ENCODE assay signal across 10 mouse cellular contexts in genomic region chr11:64442119-64442518, GRCm38 (mm10). TPM values are rescaled to one million over a fixed set of nuclear protein-coding genes. Genes with fewer than 3 reads are reported as not detected.
A peak's percentile ranks its signal among the peaks of the same experiment; 100 is the strongest.
DNase-seq lines count a peak whose midpoint lies in the region; ATAC-seq lines count a peak whose summit lies in the region.
"Had no signal": no experiment of that assay in that cellular context is flagged by ENCODE, and none has a peak within 500 bp of the region (broad histone marks: within the 10 kb centered on the region; RNA-seq: fewer than 3 reads in every experiment).

No protein-coding gene starts in this region.

- WGBS in embryonic facial prominence, embryonic 11.5 days, result 39% methylated on average over 8 of the region's 8 CpGs
- 8% methylated on average over 8 of the region's 8 CpGs for WGBS in lung, embryonic 16.5 days
- 18% methylated on average over 8 of the region's 8 CpGs for WGBS in stomach, embryonic 16.5 days

- H3K4me2 ChIP-seq in embryonic facial prominence, embryonic 11.5 days (ENCODE audit: low read depth, low read length), result no peak overlapping the region
- H3K4me2 ChIP-seq in lung, embryonic 16.5 days (ENCODE audit: low read depth, low read length), result peak overlapping the region; percentile 30
- peak overlapping the region; percentile 44 for H3K4me2 ChIP-seq in stomach, embryonic 16.5 days (ENCODE audit: low read depth, low read length)
- H3K4me2 ChIP-seq: neural tube, embryonic 12.5 days had no signal

- H3K4me1 ChIP-seq in embryonic facial prominence, embryonic 11.5 days (ENCODE audit: control insufficient read depth, insufficient read depth, low read length), result no peaks in the 10 kb centered on the region
- no peaks in the 10 kb centered on the region; the same call in 1 of the 2 replicates for H3K4me1 ChIP-seq in lung, embryonic 16.5 days (replicated peaks; ENCODE audit: control insufficient read depth, insufficient read depth, low read length)
- peaks cover 7% of the 10 kb centered on the region; the same call in 1 of the 2 replicates for H3K4me1 ChIP-seq in stomach, embryonic 16.5 days (ENCODE audit: control insufficient read depth, insufficient read depth, low read length)
- H3K4me1 ChIP-seq: neural tube, embryonic 12.5 days had no signal

- ATAC-seq in embryonic facial prominence, embryonic 11.5 days (replicated peaks; ENCODE audit: insufficient number of reproducible peaks, low FRiP score, low TSS enrichment, low read depth), result no peak
- ATAC-seq in lung, embryonic 16.5 days (ENCODE audit: low read depth), result no peak
- ATAC-seq in stomach, embryonic 16.5 days (ENCODE audit: insufficient read depth, low FRiP score), result no peak

- H3K9me3 ChIP-seq in embryonic facial prominence, embryonic 11.5 days (replicated peaks; ENCODE audit: control insufficient read depth, low read length), result no peaks in the 10 kb centered on the region
- H3K9me3 ChIP-seq in lung, embryonic 16.5 days (ENCODE audit: control insufficient read depth, low read length), result no peaks in the 10 kb centered on the region
- H3K9me3 ChIP-seq in stomach, embryonic 16.5 days (replicated peaks; ENCODE audit: control insufficient read depth, low read length), result no peaks in the 10 kb centered on the region
- H3K9me3 ChIP-seq: neural tube, embryonic 12.5 days had no signal

- peak; percentile 54 for DNase-seq in layer of hippocampus, adult 11-12 months (ENCODE audit: low spot score)
- no peak for DNase-seq in layer of hippocampus, postnatal 25 days (ENCODE audit: extremely low spot score in 1 of 2, low spot score in 1 of 2)
- DNase-seq in MN1 (ENCODE audit: low spot score), result peak; percentile 59
- DNase-seq in embryonic facial prominence, embryonic 11.5 days (ENCODE audit: low spot score), result peak; percentile 88
- peak; percentile 7 for DNase-seq in kidney, adult 11 months
- DNase-seq in thymus, postnatal 36 days, result no peak

- H3K36me3 ChIP-seq in embryonic facial prominence, embryonic 11.5 days (replicated peaks; ENCODE audit: control insufficient read depth, insufficient read depth, low read depth, low read length), result no peaks in the 10 kb centered on the region
- no peaks in the 10 kb centered on the region for H3K36me3 ChIP-seq in lung, embryonic 16.5 days (ENCODE audit: control insufficient read depth, insufficient read depth, low read length)
- no peaks in the 10 kb centered on the region for H3K36me3 ChIP-seq in stomach, embryonic 16.5 days (ENCODE audit: control insufficient read depth, insufficient read depth, low read length)
- H3K36me3 ChIP-seq: neural tube, embryonic 12.5 days had no signal

- H3K27me3 ChIP-seq in embryonic facial prominence, embryonic 11.5 days (ENCODE audit: control insufficient read depth, insufficient read depth, low read length), result no peaks in the 10 kb centered on the region
- peaks cover 5% of the 10 kb centered on the region for H3K27me3 ChIP-seq in lung, embryonic 16.5 days (ENCODE audit: control insufficient read depth, insufficient read depth, low read depth, low read length)
- H3K27me3 ChIP-seq in stomach, embryonic 16.5 days (ENCODE audit: control insufficient read depth, insufficient read depth, low read length), result peaks cover 8% of the 10 kb centered on the region; the same call in 1 of the 2 replicates

- no peak overlapping the region for H3K9ac ChIP-seq in embryonic facial prominence, embryonic 11.5 days (replicated peaks; ENCODE audit: low read length)
- no peak overlapping the region for H3K9ac ChIP-seq in lung, embryonic 16.5 days (ENCODE audit: low read length)
- no peak overlapping the region for H3K9ac ChIP-seq in stomach, embryonic 16.5 days (ENCODE audit: low read length)
- H3K9ac ChIP-seq: neural tube, embryonic 12.5 days had no signal

- no peak overlapping the region for H3K27ac ChIP-seq in embryonic facial prominence, embryonic 11.5 days (replicated peaks; ENCODE audit: low read depth, low read length)
- no peak overlapping the region for H3K27ac ChIP-seq in lung, embryonic 16.5 days (ENCODE audit: low read length)
- H3K27ac ChIP-seq in stomach, embryonic 16.5 days (ENCODE audit: low read length), result 0 out of 2 replicates have a peak overlapping the region, but pooled peaks have one; percentile 5
- H3K27ac ChIP-seq: neural tube, embryonic 12.5 days had no signal

- no peak overlapping the region for H3K4me3 ChIP-seq in embryonic facial prominence, embryonic 11.5 days (ENCODE audit: low read depth, low read length)
- 0 out of 2 replicates have a peak overlapping the region, but pooled peaks have one; percentile 3 for H3K4me3 ChIP-seq in lung, embryonic 16.5 days (ENCODE audit: low read length)
- no peak overlapping the region; the same call in 1 of the 2 replicates for H3K4me3 ChIP-seq in stomach, embryonic 16.5 days (replicated peaks; ENCODE audit: low read length)
- H3K4me3 ChIP-seq: neural tube, embryonic 12.5 days had no signal

RNA-seq across cellular contexts. Expression of gene F930015N05Rik, which starts 5.7 kb away (rescaled TPM):
- total RNA-seq in layer of hippocampus, postnatal 25 days (2021), result under 1 TPM in 1 of 2 experiments, not detected in 1; 0.23 TPM
- 1.1 and 1.6 TPM in 2 replicates for polyA plus RNA-seq in embryonic facial prominence, embryonic 11.5 days (2014; fragmentation: Nextera tagmentation; extraction: Ambion mirVana)
- 0.11 TPM in 1 of 2 replicates, not detected in the other for polyA plus RNA-seq in lung, embryonic 16.5 days (2015; fragmentation: Nextera tagmentation; extraction: Ambion mirVana)
- polyA plus RNA-seq in stomach, embryonic 16.5 days (2015; fragmentation: Nextera tagmentation; extraction: Ambion mirVana), result 0.15 TPM in 1 of 2 replicates, not detected in the other
- total RNA-seq: common myeloid progenitor, adult 5-6 weeks had no signal

RNA-seq across cellular contexts. Expression of gene Hs3st3a1, which starts 7.0 kb away (rescaled TPM):
- total RNA-seq in layer of hippocampus, postnatal 25 days (2021), result under 1 TPM; 0.25 to 0.45 TPM
- 3.0 and 3.5 TPM in 2 replicates for polyA plus RNA-seq in embryonic facial prominence, embryonic 11.5 days (2014; fragmentation: Nextera tagmentation; extraction: Ambion mirVana)
- polyA plus RNA-seq in lung, embryonic 16.5 days (2015; fragmentation: Nextera tagmentation; extraction: Ambion mirVana), result 0.38 and 0.50 TPM in 2 replicates
- 0.97 and 1.1 TPM in 2 replicates for polyA plus RNA-seq in stomach, embryonic 16.5 days (2015; fragmentation: Nextera tagmentation; extraction: Ambion mirVana)
- total RNA-seq: common myeloid progenitor, adult 5-6 weeks had no signal

Comparison
In these comparisons a context has a peak if more than half of its experiments do, and no peak if none do; other contexts are left out.
1. DNase-seq: peak in layer of hippocampus, adult 11-12 months (single experiment), MN1 (single experiment), embryonic facial prominence, embryonic 11.5 days (single experiment) and kidney, adult 11 months (single experiment); none in layer of hippocampus, postnatal 25 days (0 of 2) and thymus, postnatal 36 days (0 of 2).